Mouse (Mus musculus): ENCODE data around the gene Dock1.

Gene Dock1

GRCm38 (mm10) chr7:135065301-135065700 is 394.8 kb downstream of the Dock1 start:
- no peak for DNase-seq

- DNase-seq, result no peak
These were observed 398.4 kb downstream of the Dock1 start for GRCm38 (mm10) chr7:135068887-135069286.

- peak; percentile 30 to 70 for DNase-seq
These were observed 406.4 kb downstream of the Dock1 start for GRCm38 (mm10) chr7:135076904-135077303.

- no peak for DNase-seq
These were observed 406.9 kb downstream of the Dock1 start for GRCm38 (mm10) chr7:135077340-135077739.

- DNase-seq, result no peak
These were observed 407.4 kb downstream of the Dock1 start for GRCm38 (mm10) chr7:135077806-135078205.

- DNase-seq, result peak; percentile 41 to 69
These were observed 413.0 kb downstream of the Dock1 start for GRCm38 (mm10) chr7:135083421-135083820.

- DNase-seq, result no peak
These were observed 413.6 kb downstream of the Dock1 start for GRCm38 (mm10) chr7:135084069-135084468.

- no peak for DNase-seq
These were observed 416.1 kb downstream of the Dock1 start for GRCm38 (mm10) chr7:135086556-135086955.

GRCm38 (mm10) chr7:135089626-135090025 is 419.2 kb downstream of the Dock1 start:
- DNase-seq, result no peak

- DNase-seq, result no peak
These were observed 423.4 kb downstream of the Dock1 start for GRCm38 (mm10) chr7:135093851-135094250.

GRCm38 (mm10) chr7:135101921-135102320 is 431.5 kb downstream of the Dock1 start:
- no peak for DNase-seq

- DNase-seq, result no peak
These were observed 436.1 kb downstream of the Dock1 start for GRCm38 (mm10) chr7:135106536-135106935.

- no peak for DNase-seq
These were observed 439.9 kb downstream of the Dock1 start for GRCm38 (mm10) chr7:135110307-135110706.

GRCm38 (mm10) chr7:135125296-135126065 is 455.0 kb downstream of the Dock1 start:
- no peak for DNase-seq

- DNase-seq, result no peak
These were observed 462.0 kb downstream of the Dock1 start for GRCm38 (mm10) chr7:135132461-135132860.

- DNase-seq, result no peak
These were observed 464.2 kb downstream of the Dock1 start for GRCm38 (mm10) chr7:135134619-135135018.

GRCm38 (mm10) chr7:135139153-135139612 is 468.7 kb downstream of the Dock1 start:
- DNase-seq, result no peak

- DNase-seq, result no peak
These were observed 474.3 kb downstream of the Dock1 start for GRCm38 (mm10) chr7:135144731-135145130.

- DNase-seq, result no peak
These were observed 480.5 kb downstream of the Dock1 start for GRCm38 (mm10) chr7:135150926-135151325.

- no peak for DNase-seq
These were observed 487.1 kb downstream of the Dock1 start for GRCm38 (mm10) chr7:135157571-135157970.

- no peak for DNase-seq
These were observed 487.9 kb downstream of the Dock1 start for GRCm38 (mm10) chr7:135158381-135158780.

- DNase-seq, result no peak
These were observed 489.2 kb downstream of the Dock1 start for GRCm38 (mm10) chr7:135159606-135160005.

GRCm38 (mm10) chr7:135165155-135165554 is 494.7 kb downstream of the Dock1 start:
- peak; percentile 4 to 63 for DNase-seq

GRCm38 (mm10) chr7:135169936-135170335 is 499.5 kb downstream of the Dock1 start:
- no peak for DNase-seq

- DNase-seq, result peak in 1 of 2 experiments; percentile 4
These were observed 501.8 kb downstream of the Dock1 start for GRCm38 (mm10) chr7:135172219-135172618.

Measured in kidney, adult 8-10 months (tissue).